ENCODE assay signal across 8 mouse cellular contexts in genomic region chr9:57764147-57764973, GRCm38 (mm10). TPM values are rescaled to one million over a fixed set of nuclear protein-coding genes. Genes with fewer than 3 reads are reported as not detected.
DNase-seq lines count a peak whose midpoint lies in the region; ATAC-seq and TF ChIP-seq lines count a peak whose summit lies in the region.

No protein-coding gene starts in this region.

- peaks cover 5 to 30% of the 10 kb centered on the region in 2 experiments for H3K4me1 ChIP-seq in MEL (ENCODE audit: control insufficient read depth in 1 of 2, insufficient read depth in 2 of 2, low read length in 2 of 2)
- peaks cover 43% of the 10 kb centered on the region for H3K4me1 ChIP-seq in hindbrain, embryonic 10.5 days (replicated peaks)
- peaks cover 23% of the 10 kb centered on the region for H3K4me1 ChIP-seq in lung, postnatal 0 days (ENCODE audit: insufficient read depth, low read depth, low read length)

- peak; percentile 59 for ATAC-seq in lung, postnatal 0 days

- no peaks in the 10 kb centered on the region for H3K9me3 ChIP-seq in MEL (replicated peaks; ENCODE audit: insufficient read depth, low read length)
- H3K9me3 ChIP-seq in hindbrain, embryonic 10.5 days, result no peaks in the 10 kb centered on the region
- H3K9me3 ChIP-seq in lung, postnatal 0 days (ENCODE audit: low read length), result no peaks in the 10 kb centered on the region

- peak overlapping the region; percentile 79 for H3K4me2 ChIP-seq in lung, postnatal 0 days (replicated peaks; ENCODE audit: low read depth, low read length)

- under 1% methylated on average over 57 of the region's 57 CpGs for WGBS in hindbrain, embryonic 10.5 days
- under 1% methylated on average over 57 of the region's 57 CpGs for WGBS in lung, postnatal 0 days

- TF ChIP-seq POLR2A in MEL (IDR thresholded peaks at IDR 0.05; ENCODE audit: control insufficient read depth in 1 of 2, insufficient read depth in 1 of 2, low read depth in 1 of 2, low read length in 2 of 2, poor library complexity in 1 of 2), result peak in 1 of 2 experiments; percentile 37; a peak in 1 of 4 replicates

- TF ChIP-seq RAD21 in MEL (IDR thresholded peaks at IDR 0.05; ENCODE audit: low read depth, low read length), result no peak

- peak overlapping the region; percentile 96 to 97 for H3K4me3 ChIP-seq in MEL (ENCODE audit: control insufficient read depth in 1 of 2, insufficient read depth in 1 of 2, low read depth in 2 of 2, low read length in 2 of 2)
- peak overlapping the region; percentile 93 for H3K4me3 ChIP-seq in hindbrain, embryonic 10.5 days
- peak overlapping the region; percentile 93 for H3K4me3 ChIP-seq in lung, postnatal 0 days (ENCODE audit: low read depth, low read length)

- peak overlapping the region; percentile 64 for H3K27ac ChIP-seq in MEL (ENCODE audit: control insufficient read depth, low read depth, low read length)
- peak overlapping the region; percentile 96 for H3K27ac ChIP-seq in hindbrain, embryonic 10.5 days
- peak overlapping the region; percentile 97 for H3K27ac ChIP-seq in lung, postnatal 0 days (ENCODE audit: low read length)

- peaks cover 5 to 19% of the 10 kb centered on the region in 2 experiments; a peak in 3 of 4 replicates for H3K36me3 ChIP-seq in MEL (ENCODE audit: control insufficient read depth in 1 of 2, insufficient read depth in 2 of 2, low read length in 2 of 2)
- H3K36me3 ChIP-seq in hindbrain, embryonic 10.5 days, result peaks cover 27% of the 10 kb centered on the region
- H3K36me3 ChIP-seq in lung, postnatal 0 days (ENCODE audit: insufficient read depth, low read length), result peaks cover 18% of the 10 kb centered on the region

- peaks cover 0 to 1% of the 10 kb centered on the region in 2 experiments; a peak in 1 of 4 replicates for H3K27me3 ChIP-seq in MEL (ENCODE audit: control insufficient read depth in 1 of 2, insufficient read depth in 2 of 2, low read length in 2 of 2)
- no peaks in the 10 kb centered on the region for H3K27me3 ChIP-seq in hindbrain, embryonic 10.5 days (ENCODE audit: insufficient read depth, poor library complexity, severe bottlenecking)
- H3K27me3 ChIP-seq in lung, postnatal 0 days (replicated peaks; ENCODE audit: insufficient read depth, low read length), result no peaks in the 10 kb centered on the region

- H3K9ac ChIP-seq in MEL (ENCODE audit: control insufficient read depth, low read depth, low read length, poor library complexity, severe bottlenecking), result peak overlapping the region; percentile 96
- H3K9ac ChIP-seq in lung, postnatal 0 days (replicated peaks; ENCODE audit: low read depth), result peak overlapping the region; percentile 97

- no peak for TF ChIP-seq EP300 in MEL (IDR thresholded peaks at IDR 0.05; ENCODE audit: low read depth in 1 of 2, low read length in 2 of 2)
- TF ChIP-seq EP300 in lung, postnatal 0 days (IDR thresholded peaks at IDR 0.05), result no peak

- no peak for TF ChIP-seq CTCF in MEL (IDR thresholded peaks at IDR 0.05 in 2 of 3, conservative IDR thresholded peaks at IDR 0.05 in 1 of 3; ENCODE audit: control insufficient read depth in 1 of 3, insufficient read depth in 1 of 3, low read depth in 2 of 3, low read length in 3 of 3, poor library complexity in 1 of 3, severe bottlenecking in 1 of 3)
- peak; percentile 35 for TF ChIP-seq CTCF in lung, postnatal 0 days (IDR thresholded peaks at IDR 0.05)

- DNase-seq in MEL (ENCODE audit: low read depth, low spot score), result peak; percentile 70
- DNase-seq in cerebellum, adult 8-10 months, result peak; percentile 72
- DNase-seq in frontal cortex, adult 2 months (ENCODE audit: extremely low spot score in 1 of 2, low spot score in 1 of 2), result peak; percentile 44 to 88
- no peak for DNase-seq in hindbrain, embryonic 10.5 days (ENCODE audit: low spot score)
- peak; percentile 82 for DNase-seq in layer of hippocampus, postnatal 14 days (ENCODE audit: low spot score in 2 of 2)
- DNase-seq in lung, postnatal 0 days (ENCODE audit: low spot score), result peak; percentile 70
- DNase-seq in retina, postnatal 1 day, result peak; percentile 68
- DNase-seq in urinary bladder, adult 18-20 months (ENCODE audit: low spot score in 2 of 2), result peak; percentile 41 to 55

- H3K79me2 ChIP-seq in MEL (ENCODE audit: control insufficient read depth, insufficient read depth, low read length, poor library complexity), result peaks cover 47% of the 10 kb centered on the region

TF ChIP-seq in MEL, 35 proteins besides CTCF, POLR2A, EP300 and RAD21:
- TF ChIP-seq MXI1 (IDR thresholded peaks at IDR 0.05; ENCODE audit: low read depth, low read length) (peak; percentile 28; the same call in 1 of the 2 replicates), MAFK (IDR thresholded peaks at IDR 0.05; ENCODE audit: borderline replicate concordance, low read depth, low read length) (no peak), ELF1 (IDR thresholded peaks at IDR 0.05; ENCODE audit: low read depth, low read length) (no peak)

RNA-seq across cellular contexts. Expression of gene Clk3, which starts 1.3 kb away (rescaled TPM):
- total RNA-seq in MEL (2012; rRNA removed), result 28.8 and 31.2 TPM in 2 replicates
- polyA plus RNA-seq in MEL (2012; ENCODE audit: insufficient read depth in 1 of 2, insufficient read length in 2 of 2, low read depth in 1 of 2, low replicate concordance in 2 of 2, missing spikeins in 1 of 2), result 10 to 100 TPM in 1 of 2 experiments, not detected in 1; 65.6 TPM
- polyA plus RNA-seq in frontal cortex, adult 2 months (2012; rRNA removed), result 156 and 191 TPM in 2 replicates
- 90.7 and 105 TPM in 2 replicates for polyA plus RNA-seq in hindbrain, embryonic 10.5 days (2016; fragmentation: Nextera tagmentation; extraction: Ambion mirVana)
- 10 to 100 TPM; 65.6 to 82.9 TPM for total RNA-seq in layer of hippocampus, postnatal 14 days (2021)
- polyA plus RNA-seq in lung, postnatal 0 days (2015; fragmentation: Nextera tagmentation; extraction: Ambion mirVana), result 65.1 and 65.5 TPM in 2 replicates

RNA-seq across cellular contexts. Expression of gene Edc3, which starts 56.0 kb away (rescaled TPM):
- 7.2 and 8.0 TPM in 2 replicates for total RNA-seq in MEL (2012; rRNA removed)
- polyA plus RNA-seq in MEL (2012; ENCODE audit: insufficient read depth in 1 of 2, insufficient read length in 2 of 2, low read depth in 1 of 2, low replicate concordance in 2 of 2, missing spikeins in 1 of 2), result 10 to 100 TPM in 1 of 2 experiments, not detected in 1; 25.7 TPM
- polyA plus RNA-seq in frontal cortex, adult 2 months (2012; rRNA removed), result 12.3 and 13.3 TPM in 2 replicates
- 41.0 and 41.1 TPM in 2 replicates for polyA plus RNA-seq in hindbrain, embryonic 10.5 days (2016; fragmentation: Nextera tagmentation; extraction: Ambion mirVana)
- 10 to 100 TPM; 12.8 to 14.2 TPM for total RNA-seq in layer of hippocampus, postnatal 14 days (2021)
- 23.3 and 25.3 TPM in 2 replicates for polyA plus RNA-seq in lung, postnatal 0 days (2015; fragmentation: Nextera tagmentation; extraction: Ambion mirVana)
